Mouse (Mus musculus): ENCODE measurements around the gene Prdm1. TPM values are rescaled to one million over a fixed set of nuclear protein-coding genes. Genes with fewer than 3 reads are reported as not detected.

Prdm1 gene
- polyA plus RNA-seq, 1 experiment from 2014 or later = 2.2 TPM

DNA sequence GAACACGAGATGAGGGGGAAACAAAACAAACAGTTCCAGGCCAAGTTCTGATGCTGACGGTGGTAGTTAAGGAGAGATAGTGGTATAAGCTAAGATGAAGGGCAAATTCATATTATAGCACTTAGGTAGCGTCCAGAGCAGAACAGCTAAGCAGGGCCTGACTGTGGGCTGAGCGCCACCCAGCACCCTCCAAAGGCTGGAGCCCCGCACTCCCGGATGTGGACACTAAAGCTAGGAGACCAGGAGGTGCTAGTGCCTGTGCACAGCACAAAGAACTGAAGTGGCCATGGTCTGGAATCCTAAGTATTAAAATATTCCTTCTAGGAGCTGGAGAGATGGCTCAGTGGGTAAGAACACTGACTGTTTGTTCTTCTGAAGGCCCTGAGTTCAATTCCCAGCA is 67.2 kb downstream of the Prdm1 start:
- DNase-seq (ENCODE audit: low spot score) = no peak
- H3K4me3 ChIP-seq = no peak overlapping the region

DNA sequence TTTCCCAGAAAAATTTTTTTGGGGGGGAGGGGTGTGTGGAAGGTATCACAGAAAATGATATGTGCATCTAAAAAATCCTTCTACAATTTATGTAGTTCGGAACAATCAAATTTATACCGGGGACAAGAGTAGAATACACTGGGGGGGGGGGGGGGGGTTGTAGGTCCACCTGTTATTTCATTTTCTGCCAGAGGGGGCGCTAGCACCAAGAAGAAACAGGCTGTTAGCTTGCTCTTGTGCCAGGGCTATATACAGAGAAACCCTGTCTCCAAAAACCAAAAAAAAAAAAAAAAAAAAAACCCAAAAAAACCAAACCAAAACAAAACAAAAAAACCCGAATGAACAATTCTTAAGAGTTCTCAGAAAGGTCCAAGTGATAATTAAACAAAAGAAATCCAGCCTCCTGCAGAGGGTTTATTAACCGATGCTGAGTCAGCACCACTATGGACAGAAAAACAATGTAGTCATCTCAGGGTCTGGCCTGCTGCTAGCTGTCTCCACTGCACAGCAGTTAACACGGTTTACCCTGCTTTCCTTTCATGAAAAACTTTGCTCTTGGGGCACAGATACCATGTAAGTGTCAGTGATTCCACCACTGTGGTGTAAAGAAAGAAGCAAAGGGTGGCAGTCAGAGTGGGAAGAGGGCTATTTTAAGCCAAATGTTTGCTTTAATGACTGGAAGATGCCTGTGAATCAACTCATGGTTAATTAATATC is 68.0 kb downstream of the Prdm1 start:
- 16% methylated on average over 6 of the region's 6 CpGs for WGBS

More for the DNA sequence above, 67.2 kb downstream of the Prdm1 start:
- H3K27ac ChIP-seq (replicated peaks) = no peak overlapping the region
- no peaks in the 10 kb centered on the region for H3K9me3 ChIP-seq
- H3K36me3 ChIP-seq (replicated peaks) = no peaks in the 10 kb centered on the region
- 78% methylated on average over 6 of the region's 6 CpGs for WGBS
- H3K4me1 ChIP-seq = peaks cover 51% of the 10 kb centered on the region
- H3K27me3 ChIP-seq (replicated peaks; ENCODE audit: low read depth, poor library complexity, severe bottlenecking) = peaks cover 65% of the 10 kb centered on the region

DNA sequence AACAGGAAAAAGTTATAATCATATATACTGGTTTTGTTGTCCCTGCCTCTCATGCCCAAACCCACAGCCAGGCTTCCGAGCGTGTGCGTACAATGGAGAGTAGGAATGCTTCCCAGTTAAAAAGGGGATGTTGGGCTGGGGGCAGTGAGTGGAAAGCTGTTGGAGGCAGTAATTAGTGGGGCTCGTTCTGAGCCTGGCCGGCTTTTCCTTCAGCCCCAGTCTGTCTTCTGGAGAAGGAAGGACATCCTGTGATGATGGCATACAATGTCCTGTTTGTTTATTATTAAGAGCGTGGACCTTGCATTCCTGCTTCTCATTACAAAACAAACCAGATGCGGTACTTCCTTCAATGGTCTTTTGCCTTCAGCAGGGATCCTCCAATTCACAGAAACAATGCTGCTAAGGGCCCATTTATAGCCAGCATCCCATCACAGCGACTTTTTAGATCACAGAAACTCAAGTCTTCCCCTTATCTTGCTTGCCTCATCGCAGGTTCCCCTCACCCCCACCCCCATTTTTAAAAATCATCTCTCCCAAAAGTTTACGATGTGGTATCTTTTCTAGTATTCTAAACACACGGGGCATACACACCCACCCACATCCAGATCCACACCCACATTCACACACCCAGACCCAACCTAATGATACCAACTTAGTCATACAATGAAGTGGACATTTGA is 68.8 kb downstream of the Prdm1 start:
- Histone ChIP-seq H3K27ac (replicated peaks) (no peak overlapping the region), H3K4me1 (peaks cover 46% of the 10 kb centered on the region), H3K27me3 (replicated peaks; ENCODE audit: low read depth, poor library complexity, severe bottlenecking) (peaks cover 60% of the 10 kb centered on the region), H3K36me3 (replicated peaks) (no peaks in the 10 kb centered on the region), H3K4me3 (peak overlapping the region; percentile 73), H3K9me3 (no peaks in the 10 kb centered on the region)
- WGBS = 7% methylated on average over 11 of the region's 11 CpGs
- no peak for DNase-seq (ENCODE audit: low spot score)

More for the DNA sequence above, 68.0 kb downstream of the Prdm1 start:
- Histone ChIP-seq H3K9me3 (no peaks in the 10 kb centered on the region), H3K4me1 (peaks cover 49% of the 10 kb centered on the region), H3K36me3 (replicated peaks) (no peaks in the 10 kb centered on the region), H3K27ac (replicated peaks) (no peak overlapping the region), H3K27me3 (replicated peaks; ENCODE audit: low read depth, poor library complexity, severe bottlenecking) (peaks cover 65% of the 10 kb centered on the region), H3K4me3 (no peak overlapping the region)
- DNase-seq (ENCODE audit: low spot score) = peak; percentile 61

DNA sequence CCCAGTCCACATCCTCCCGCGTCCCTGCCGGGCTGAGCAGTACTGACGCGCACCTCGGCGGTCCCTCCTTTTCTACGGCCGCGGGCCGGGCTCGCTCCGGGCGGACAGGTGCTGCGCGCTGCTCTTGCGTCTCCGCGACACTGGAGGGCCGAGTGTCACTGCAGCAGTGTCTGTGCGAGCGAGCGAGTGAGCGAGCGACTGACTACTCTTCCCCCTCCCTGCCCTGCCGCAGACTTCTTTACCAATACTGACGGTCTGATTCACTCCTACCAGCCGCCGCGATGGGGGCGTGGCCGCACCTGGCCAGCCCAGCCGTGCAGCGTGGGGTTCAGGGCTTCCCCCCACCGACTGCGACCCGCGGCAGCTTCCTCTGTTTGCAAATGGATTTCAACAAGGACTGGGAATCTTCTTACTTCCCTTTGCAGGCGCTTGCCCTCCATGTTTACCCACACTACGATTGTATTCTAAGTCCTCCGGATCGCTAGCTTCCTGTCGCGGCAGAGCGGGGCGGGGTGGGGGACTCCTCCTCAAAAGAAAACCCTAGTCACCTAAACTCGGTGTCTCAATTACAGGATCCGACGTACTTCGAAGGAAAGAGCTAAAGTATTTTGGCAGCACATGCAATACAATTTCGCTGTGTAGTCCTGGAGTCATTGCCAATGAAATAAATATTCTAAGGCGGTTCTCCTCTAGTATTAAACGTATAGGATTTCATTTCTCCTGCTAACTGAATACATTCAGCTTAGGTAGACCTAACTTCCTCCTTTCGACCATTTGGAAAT is 69.6 kb downstream of the Prdm1 start:
- Histone ChIP-seq H3K9me3 (no peaks in the 10 kb centered on the region), H3K27ac (replicated peaks) (peak overlapping the region; percentile 55), H3K4me3 (peak overlapping the region; percentile 73), H3K36me3 (replicated peaks) (no peaks in the 10 kb centered on the region), H3K27me3 (replicated peaks; ENCODE audit: low read depth, poor library complexity, severe bottlenecking) (peaks cover 53% of the 10 kb centered on the region), H3K4me1 (peaks cover 46% of the 10 kb centered on the region)
- WGBS = under 1% methylated on average over 54 of the region's 54 CpGs
- DNase-seq (ENCODE audit: low spot score) = peak; percentile 79

DNA sequence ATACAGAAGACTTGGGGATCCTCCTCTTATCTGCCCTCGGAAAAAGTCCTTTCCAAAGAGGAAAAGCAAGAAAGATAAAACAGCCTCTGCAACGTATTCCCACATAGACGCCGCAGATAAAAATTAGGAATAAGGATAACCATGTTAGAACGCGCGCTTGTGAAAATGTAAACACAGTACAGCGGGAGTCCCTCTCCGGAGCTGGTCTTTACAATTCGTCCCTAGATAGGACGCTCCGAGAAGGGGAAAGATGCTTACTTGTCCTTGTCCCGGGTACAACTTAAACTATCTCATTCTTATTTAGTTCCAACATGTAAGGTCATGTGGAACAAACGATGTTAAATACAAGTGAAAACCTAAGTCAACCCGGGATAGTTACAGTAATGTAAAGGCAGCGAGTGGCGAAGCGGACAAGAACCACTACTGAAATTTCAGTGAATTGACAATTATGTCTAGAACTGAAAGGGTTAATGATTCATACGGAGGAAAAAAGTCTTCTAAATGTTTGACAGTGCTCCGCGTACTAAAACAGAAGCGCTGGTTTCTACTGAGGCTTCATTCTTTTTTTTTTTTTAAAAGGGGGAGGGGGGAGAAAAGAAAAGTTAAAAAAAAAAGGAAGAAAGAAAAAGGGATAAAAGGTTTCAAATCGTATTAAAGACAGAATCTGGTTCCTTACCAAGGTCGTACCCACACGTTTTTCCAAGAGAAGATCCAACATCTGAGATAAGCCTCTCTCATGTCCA is 70.3 kb downstream of the Prdm1 start:
- no peaks in the 10 kb centered on the region for H3K36me3 ChIP-seq (replicated peaks)
- no peak overlapping the region for H3K27ac ChIP-seq (replicated peaks)
- H3K4me3 ChIP-seq = peak overlapping the region; percentile 73
- peaks cover 46% of the 10 kb centered on the region for H3K27me3 ChIP-seq (replicated peaks; ENCODE audit: low read depth, poor library complexity, severe bottlenecking)
- WGBS = under 1% methylated on average over 25 of the region's 25 CpGs
- peaks cover 46% of the 10 kb centered on the region for H3K4me1 ChIP-seq
- H3K9me3 ChIP-seq = no peaks in the 10 kb centered on the region
- no peak for DNase-seq (ENCODE audit: low spot score)

DNA sequence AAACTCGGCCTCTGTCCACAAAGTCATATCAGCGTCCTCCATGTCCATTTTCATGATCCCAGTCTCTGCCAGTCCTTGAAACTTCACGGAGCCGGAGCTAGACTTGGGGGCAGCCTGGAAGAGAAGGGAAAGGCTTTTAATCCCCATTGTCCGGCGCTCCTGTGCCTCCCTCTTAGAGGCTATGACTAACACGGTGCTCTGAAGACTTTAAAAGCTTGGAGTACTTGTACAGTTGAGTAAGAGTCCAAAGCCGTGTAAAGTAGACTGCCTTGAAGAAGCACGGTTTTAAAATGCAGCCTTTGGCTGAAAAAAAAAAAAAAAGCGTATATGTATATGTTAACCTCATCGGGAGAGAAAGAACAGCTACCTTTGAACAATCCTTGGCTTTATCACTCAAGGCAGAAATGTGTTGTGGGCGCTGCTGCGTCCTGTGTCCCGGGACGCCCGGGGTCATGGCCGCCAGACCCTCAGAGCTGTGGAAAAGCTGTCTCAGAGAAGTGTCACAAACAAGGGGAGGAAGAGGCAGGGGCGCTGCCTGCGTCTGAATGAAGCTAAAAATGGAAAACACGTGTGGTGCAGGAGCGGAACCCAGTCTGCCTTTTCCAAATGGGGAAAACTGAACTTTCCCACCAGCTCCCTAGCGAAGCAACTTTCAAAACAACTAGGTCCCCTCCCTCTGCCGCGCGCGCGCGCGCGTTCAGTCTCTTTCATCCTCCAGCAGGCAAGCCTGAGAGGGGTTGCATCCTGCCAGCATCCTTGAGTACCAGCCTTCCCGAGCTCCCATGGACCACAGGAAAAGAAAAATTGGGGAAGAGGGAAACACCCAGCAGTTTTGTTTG is 71.3 kb downstream of the Prdm1 start:
- peaks cover 46% of the 10 kb centered on the region for H3K27me3 ChIP-seq (replicated peaks; ENCODE audit: low read depth, poor library complexity, severe bottlenecking)
- H3K36me3 ChIP-seq (replicated peaks) = no peaks in the 10 kb centered on the region
- no peaks in the 10 kb centered on the region for H3K9me3 ChIP-seq
- peak overlapping the region; percentile 73 for H3K4me3 ChIP-seq
- H3K4me1 ChIP-seq = peaks cover 46% of the 10 kb centered on the region
- H3K27ac ChIP-seq (replicated peaks) = peak overlapping the region; percentile 1; the same call in 1 of the 2 replicates
- under 1% methylated on average over 31 of the region's 31 CpGs for WGBS
- DNase-seq (ENCODE audit: low spot score) = peak; percentile 75

DNA sequence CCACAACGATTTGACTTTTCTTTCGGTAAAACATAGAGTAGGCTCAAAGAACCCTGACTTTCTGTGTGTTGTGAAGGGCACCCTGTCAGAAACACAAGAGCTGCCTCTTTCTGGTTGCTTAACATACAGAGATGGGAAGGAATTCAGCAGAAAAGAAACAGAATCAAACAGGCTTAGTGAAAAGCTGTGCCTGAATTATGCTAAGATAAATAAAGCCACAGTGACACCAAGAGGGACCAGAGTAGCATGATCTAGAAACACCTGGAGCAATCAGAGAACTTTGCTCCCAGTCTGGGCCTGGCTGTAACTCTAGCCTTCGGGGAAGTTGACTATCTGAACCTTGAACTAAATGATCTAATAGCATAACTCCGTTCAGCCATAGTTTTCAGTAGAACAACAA is 73.5 kb downstream of the Prdm1 start:
- no peak for DNase-seq (ENCODE audit: low spot score)

DNA sequence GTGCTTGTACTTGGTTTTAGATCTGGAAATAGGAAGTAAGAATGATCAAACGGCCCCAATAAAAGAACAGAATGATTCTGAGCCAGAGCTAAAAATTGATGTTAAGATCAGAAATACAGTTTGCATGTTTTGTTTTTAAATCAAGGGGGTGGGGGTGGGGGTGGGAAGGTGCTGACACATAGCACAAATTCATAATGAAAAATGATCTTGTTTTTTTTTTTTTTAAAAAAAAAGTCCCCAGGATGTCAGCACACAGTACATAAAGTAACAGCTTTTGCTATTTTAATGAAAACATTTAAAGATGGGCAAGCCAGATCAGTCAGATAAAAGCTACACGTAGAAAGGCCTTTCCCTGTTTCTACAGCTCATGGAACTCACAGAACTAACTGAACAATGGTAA is 74.2 kb downstream of the Prdm1 start:
- Histone ChIP-seq H3K27ac (replicated peaks) (no peak overlapping the region), H3K4me1 (peaks cover 34% of the 10 kb centered on the region), H3K27me3 (replicated peaks; ENCODE audit: low read depth, poor library complexity, severe bottlenecking) (peaks cover 39% of the 10 kb centered on the region), H3K36me3 (replicated peaks) (no peaks in the 10 kb centered on the region), H3K4me3 (no peak overlapping the region), H3K9me3 (no peaks in the 10 kb centered on the region)
- 56% methylated on average over 2 of the region's 2 CpGs for WGBS
- DNase-seq (ENCODE audit: low spot score) = no peak

More for the DNA sequence above, 73.5 kb downstream of the Prdm1 start:
- 0 out of 2 replicates have a peak overlapping the region, but pooled peaks have one; percentile 9 for H3K4me3 ChIP-seq
- no peak overlapping the region for H3K27ac ChIP-seq (replicated peaks)
- H3K9me3 ChIP-seq = no peaks in the 10 kb centered on the region
- no peaks in the 10 kb centered on the region for H3K36me3 ChIP-seq (replicated peaks)
- peaks cover 45% of the 10 kb centered on the region for H3K27me3 ChIP-seq (replicated peaks; ENCODE audit: low read depth, poor library complexity, severe bottlenecking)
- WGBS = 59% methylated on average over 4 of the region's 4 CpGs
- H3K4me1 ChIP-seq = peaks cover 40% of the 10 kb centered on the region

DNA sequence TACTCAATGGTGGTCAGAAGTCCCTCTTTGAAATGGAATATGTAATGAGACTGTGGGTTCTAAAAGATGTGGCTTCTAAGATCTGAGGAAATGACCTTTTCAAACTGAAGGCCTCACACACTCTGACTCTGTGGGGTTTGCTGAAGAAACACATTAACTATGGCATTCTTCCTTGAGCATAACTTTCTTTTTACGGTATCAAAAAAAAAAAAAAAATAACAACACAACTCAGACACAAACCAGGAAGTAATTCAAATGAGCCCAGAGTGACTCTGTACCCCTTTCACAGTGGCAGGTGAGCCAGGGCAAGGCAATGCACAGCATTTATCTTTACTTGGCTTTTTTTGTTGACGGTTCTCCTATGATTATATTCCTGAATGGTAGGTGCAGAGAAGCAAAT is 77.5 kb downstream of the Prdm1 start:
- Histone ChIP-seq H3K27me3 (replicated peaks; ENCODE audit: low read depth, poor library complexity, severe bottlenecking) (peaks cover 9% of the 10 kb centered on the region), H3K4me3 (no peak overlapping the region), H3K9me3 (no peaks in the 10 kb centered on the region), H3K4me1 (peaks cover 22% of the 10 kb centered on the region), H3K27ac (replicated peaks) (no peak overlapping the region), H3K36me3 (replicated peaks) (no peaks in the 10 kb centered on the region)
- no peak for DNase-seq (ENCODE audit: low spot score)
- WGBS = 90% methylated on average over 2 of the region's 2 CpGs

DNA sequence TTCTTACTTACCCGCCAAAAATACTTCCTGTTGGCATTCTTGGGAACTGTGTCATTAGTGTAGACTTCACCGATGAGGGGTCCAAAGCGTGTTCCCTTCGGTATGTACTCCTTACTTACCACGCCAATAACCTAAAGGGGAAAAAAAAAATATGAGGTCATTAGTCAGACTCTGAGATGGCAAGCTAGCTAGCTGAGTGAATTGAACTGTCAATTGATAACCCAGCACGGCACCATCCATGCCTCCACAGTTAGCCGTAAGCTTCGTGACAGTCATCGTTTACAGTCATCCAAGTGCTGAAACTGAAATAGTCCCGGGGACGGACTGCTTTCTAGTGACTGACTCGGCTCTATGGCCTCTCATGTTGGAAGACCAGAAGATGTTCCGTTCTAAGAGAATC is 78.2 kb downstream of the Prdm1 start:
- Histone ChIP-seq H3K9me3 (no peaks in the 10 kb centered on the region), H3K36me3 (replicated peaks) (no peaks in the 10 kb centered on the region), H3K4me1 (peaks cover 21% of the 10 kb centered on the region), H3K4me3 (no peak overlapping the region), H3K27ac (replicated peaks) (no peak overlapping the region), H3K27me3 (replicated peaks; ENCODE audit: low read depth, poor library complexity, severe bottlenecking) (peaks cover 2% of the 10 kb centered on the region; the same call in 1 of the 2 replicates)
- no peak for DNase-seq (ENCODE audit: low spot score)
- WGBS = 85% methylated on average over 13 of the region's 13 CpGs

DNA sequence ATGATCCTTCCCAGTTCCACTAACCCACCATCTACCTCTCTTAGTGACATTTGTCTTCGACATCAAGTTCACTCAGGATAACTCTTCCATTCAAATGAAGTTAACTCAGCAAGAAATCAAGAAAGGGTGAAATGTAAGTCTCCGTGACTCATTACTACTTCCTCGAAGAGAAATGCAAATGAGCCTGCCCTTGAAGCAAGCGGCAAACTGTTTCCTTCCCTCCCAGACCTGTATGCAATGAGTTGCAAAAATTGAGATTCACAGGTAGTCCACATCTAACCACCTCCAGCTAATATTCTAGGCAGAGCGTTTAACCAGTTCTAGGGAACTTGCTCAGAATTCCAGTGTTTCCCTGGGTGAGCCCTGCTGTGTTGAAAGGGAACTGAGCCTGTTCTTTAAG is 78.6 kb downstream of the Prdm1 start:
- Histone ChIP-seq H3K9me3 (no peaks in the 10 kb centered on the region), H3K4me3 (no peak overlapping the region), H3K36me3 (replicated peaks) (no peaks in the 10 kb centered on the region), H3K27me3 (replicated peaks; ENCODE audit: low read depth, poor library complexity, severe bottlenecking) (no peaks in the 10 kb centered on the region), H3K4me1 (peaks cover 22% of the 10 kb centered on the region), H3K27ac (replicated peaks) (no peak overlapping the region)
- 67% methylated on average over 5 of the region's 5 CpGs for WGBS
- DNase-seq (ENCODE audit: low spot score) = no peak
